Mouse (Mus musculus) intestine, postnatal 0 days (tissue): ENCODE data around the gene Wfs1. TPM values are rescaled to one million over a fixed set of nuclear protein-coding genes. Genes with fewer than 3 reads are reported as not detected.

ENCODE experiments used
- ATAC-seq: fragments of 200-750 bp; cut with Nextera tagmentation; 2 replicates; pipeline ENCODE4 v1.8.0; 2017; ENCODE audit warnings: mild to moderate bottlenecking, moderate TSS enrichment, moderate library complexity
- H3K27ac ChIP-seq: fragments of 300-500 bp; sonication (generic); 2 replicates; pipeline ENCODE4 v1.5.1; 2014; ENCODE audit warnings: mild to moderate bottlenecking, low read depth, low read length, moderate library complexity
- H3K27me3 ChIP-seq: fragments of 300-500 bp; sonication (generic); replicated peaks from 2 replicates; pipeline ENCODE4 v1.6.1; 2014; ENCODE audit warnings: low read length, mixed read lengths; ENCODE audit not compliant: control insufficient read depth, insufficient read depth
- H3K36me3 ChIP-seq: fragments of 300-500 bp; sonication (generic); 2 replicates; pipeline ENCODE4 v1.6.1; 2014; ENCODE audit warnings: mild to moderate bottlenecking, moderate library complexity; ENCODE audit not compliant: control insufficient read depth, insufficient read depth
- H3K4me1 ChIP-seq: fragments of 300-500 bp; sonication (generic); replicated peaks from 2 replicates; pipeline ENCODE4 v1.6.1; 2014; ENCODE audit warnings: antibody characterized with exemption, low read length, mixed read lengths; ENCODE audit not compliant: control insufficient read depth, insufficient read depth
- H3K4me2 ChIP-seq: fragments of 300-500 bp; sonication (generic); replicated peaks from 2 replicates; pipeline ENCODE4 v1.6.1; 2014; ENCODE audit warnings: low read depth, mild to moderate bottlenecking, moderate library complexity
- H3K4me3 ChIP-seq: fragments of 300-500 bp; sonication (generic); 2 replicates; pipeline ENCODE4 v1.5.1; 2014; ENCODE audit warnings: low read depth, low read length
- H3K9ac ChIP-seq: fragments of 300-500 bp; sonication (generic); 2 replicates; pipeline ENCODE4 v1.6.1; 2014; ENCODE audit warnings: mild to moderate bottlenecking, low read depth, low read length
- H3K9me3 ChIP-seq: fragments of 300-500 bp; sonication (generic); 2 replicates; pipeline ENCODE4 v1.6.1; 2016; ENCODE audit warnings: mixed run types; ENCODE audit not compliant: control insufficient read depth
- CTCF ChIP-seq: sonication (generic); IDR thresholded peaks from 2 replicates; pipeline ENCODE4 v1.5.1; 2016; ENCODE audit warnings: low read depth, mild to moderate bottlenecking, control low read depth, antibody characterized with exemption, moderate library complexity
- WGBS: fragments of 180-500 bp; shearing (Covaris S2); extraction: QIAGEN DNeasy Blood & Tissue Kit; methylation state at CpG from one replicate; pipeline ENCODE4 v1.1.7; 2014; 5-methylcytosine and 5-hydroxymethylcytosine counted together
- polyA plus RNA-seq: library from polyadenylated mRNA; unstranded; fragments of >200 nt; fragmentation: Nextera tagmentation; extraction: Ambion mirVana; gene quantifications from 2 replicates; pipeline ENCODE4 v1.2.1, GENCODE M21; 2015

The Wfs1 gene
- polyA plus RNA-seq, 1 experiment from 2014 or later = 12.8 TPM

DNA sequence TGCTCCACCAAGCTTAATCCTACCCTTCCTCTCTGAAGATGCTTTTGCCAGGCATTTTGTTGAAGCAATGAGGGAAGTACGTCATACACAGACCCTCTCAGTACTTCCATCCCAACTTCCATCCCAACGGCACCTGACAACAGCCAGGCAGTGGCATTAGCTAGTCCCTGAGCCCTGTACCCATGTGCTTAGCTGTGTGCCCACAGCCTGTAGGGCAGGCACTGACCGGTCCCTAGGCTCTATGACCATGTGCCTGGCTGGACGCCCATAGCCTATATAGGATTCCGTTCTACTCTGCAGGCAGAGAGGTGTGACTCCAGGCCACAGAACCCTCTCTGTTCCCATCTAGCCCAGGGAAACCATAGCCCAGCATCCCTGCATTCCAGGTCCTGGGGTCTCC lies 51.0 kb downstream of the Wfs1 start:
- no peaks in the 10 kb centered on the region for H3K4me1 ChIP-seq
- WGBS = 94% methylated on average over 5 of the region's 5 CpGs
- no peak overlapping the region for H3K4me2 ChIP-seq
- ATAC-seq = no peak
- H3K4me3 ChIP-seq = no peak overlapping the region
- TF ChIP-seq CTCF = no peak
- H3K27ac ChIP-seq = no peak overlapping the region
- no peaks in the 10 kb centered on the region for H3K27me3 ChIP-seq
- H3K36me3 ChIP-seq = no peaks in the 10 kb centered on the region
- H3K9ac ChIP-seq = no peak overlapping the region
- no peaks in the 10 kb centered on the region for H3K9me3 ChIP-seq

DNA sequence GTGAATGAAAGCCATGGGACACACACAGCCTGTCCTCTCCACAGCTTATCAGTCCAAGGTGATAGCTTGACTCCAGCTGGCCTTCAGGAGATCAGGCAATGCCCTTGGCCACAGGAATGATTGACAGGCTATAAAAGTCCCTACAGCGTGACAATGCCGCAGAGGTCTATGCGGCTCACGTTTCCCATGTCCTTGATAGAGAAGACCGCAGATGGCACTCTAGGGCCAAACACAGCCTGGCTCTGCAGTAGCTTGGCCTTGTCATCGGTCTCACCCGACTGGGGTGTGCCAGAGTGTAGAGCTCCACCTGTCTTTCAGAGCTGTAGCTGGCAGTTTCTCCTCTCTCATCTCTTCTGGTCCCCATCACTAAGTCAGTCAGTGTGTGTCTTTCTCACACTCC lies 52.5 kb downstream of the Wfs1 start:
- H3K9me3 ChIP-seq = no peaks in the 10 kb centered on the region
- H3K27ac ChIP-seq = no peak overlapping the region
- WGBS = 46% methylated on average over 7 of the region's 7 CpGs
- no peaks in the 10 kb centered on the region for H3K36me3 ChIP-seq
- peak; percentile 36; the same call in 1 of the 2 replicates for TF ChIP-seq CTCF
- H3K9ac ChIP-seq = no peak overlapping the region
- H3K4me2 ChIP-seq = no peak overlapping the region
- no peaks in the 10 kb centered on the region for H3K27me3 ChIP-seq
- H3K4me3 ChIP-seq = no peak overlapping the region
- no peak for ATAC-seq
- H3K4me1 ChIP-seq = no peaks in the 10 kb centered on the region

DNA sequence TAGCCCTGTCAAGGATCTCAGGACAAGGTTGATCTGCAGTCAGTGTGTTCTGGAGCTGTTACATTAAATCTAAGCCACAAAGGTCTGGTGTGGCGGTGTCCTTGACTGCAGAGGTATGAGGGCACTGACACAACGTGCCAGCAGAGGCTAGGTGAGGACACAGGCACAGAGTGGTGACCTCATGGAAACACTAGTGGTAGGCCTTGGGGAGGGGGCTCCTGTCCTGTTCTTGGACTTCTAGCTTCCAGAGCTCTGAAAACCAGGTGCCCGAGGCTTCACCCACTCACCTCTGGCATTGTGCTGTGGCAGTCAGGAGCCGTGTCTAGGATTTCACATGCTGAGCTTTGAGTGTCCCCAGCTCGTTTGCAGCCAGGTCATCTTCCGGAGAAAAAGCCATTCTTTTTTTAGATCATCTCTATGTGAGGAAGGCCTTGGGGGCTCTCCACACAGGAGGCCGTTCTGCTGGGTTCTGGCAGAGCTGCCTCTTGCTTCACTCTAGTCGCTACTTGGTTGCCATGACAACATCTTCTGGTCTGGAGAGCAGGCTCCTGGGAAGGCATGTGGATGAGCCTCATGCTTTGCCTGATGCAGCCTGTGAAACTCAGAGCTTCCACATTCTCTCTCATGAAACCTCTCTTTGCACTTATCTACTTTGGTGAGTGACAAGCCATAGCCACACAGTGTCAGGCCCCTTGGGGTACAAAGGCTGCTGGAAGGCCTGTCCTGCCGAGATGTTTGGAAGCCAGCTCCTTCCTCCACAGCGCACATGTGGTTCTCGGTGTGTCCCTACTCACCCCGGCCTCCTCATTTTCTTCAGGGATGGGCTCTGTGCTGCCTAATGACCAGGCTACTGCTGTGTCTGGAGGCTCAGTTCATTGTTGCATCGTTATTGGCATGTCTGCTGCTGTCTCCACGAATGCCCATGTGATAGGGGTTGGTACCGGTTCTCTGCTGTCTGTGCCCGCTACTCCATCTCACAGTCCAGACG lies 53.2 kb downstream of the Wfs1 start:
- no peaks in the 10 kb centered on the region for H3K27me3 ChIP-seq
- no peak overlapping the region for H3K27ac ChIP-seq
- H3K36me3 ChIP-seq = no peaks in the 10 kb centered on the region
- H3K4me1 ChIP-seq = no peaks in the 10 kb centered on the region
- no peak for TF ChIP-seq CTCF
- no peak overlapping the region for H3K4me2 ChIP-seq
- H3K9ac ChIP-seq = no peak overlapping the region
- 63% methylated on average over 17 of the region's 17 CpGs for WGBS
- H3K4me3 ChIP-seq = no peak overlapping the region
- H3K9me3 ChIP-seq = no peaks in the 10 kb centered on the region
- ATAC-seq = no peak

DNA sequence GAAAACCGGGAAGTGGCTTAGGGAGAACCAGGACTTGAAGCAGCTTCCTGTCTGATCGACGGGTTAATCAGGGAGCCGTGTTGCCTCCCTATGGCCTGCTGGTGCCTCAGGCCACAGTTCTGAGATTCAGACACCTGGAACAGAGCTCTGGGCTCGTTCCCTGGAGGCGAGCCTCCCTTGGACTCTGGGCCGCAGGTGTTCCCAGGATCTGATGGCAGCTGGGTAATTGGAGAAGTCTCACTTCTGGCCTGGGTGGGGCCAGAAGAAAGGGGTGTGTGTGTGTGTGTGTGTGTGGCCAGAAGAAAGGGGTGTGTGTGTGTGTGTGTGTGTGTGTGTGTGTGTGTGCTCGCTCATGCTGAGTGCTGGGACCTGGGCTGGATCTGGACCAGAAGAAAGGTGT lies 55.6 kb downstream of the Wfs1 start:
- Histone ChIP-seq H3K4me1 (no peaks in the 10 kb centered on the region), H3K27ac (no peak overlapping the region), H3K4me3 (no peak overlapping the region), H3K4me2 (no peak overlapping the region), H3K9ac (no peak overlapping the region), H3K9me3 (no peaks in the 10 kb centered on the region), H3K36me3 (no peaks in the 10 kb centered on the region), H3K27me3 (no peaks in the 10 kb centered on the region)
- ATAC-seq = peak; percentile 84
- 37% methylated on average over 7 of the region's 8 CpGs for WGBS
- no peak for TF ChIP-seq CTCF

DNA sequence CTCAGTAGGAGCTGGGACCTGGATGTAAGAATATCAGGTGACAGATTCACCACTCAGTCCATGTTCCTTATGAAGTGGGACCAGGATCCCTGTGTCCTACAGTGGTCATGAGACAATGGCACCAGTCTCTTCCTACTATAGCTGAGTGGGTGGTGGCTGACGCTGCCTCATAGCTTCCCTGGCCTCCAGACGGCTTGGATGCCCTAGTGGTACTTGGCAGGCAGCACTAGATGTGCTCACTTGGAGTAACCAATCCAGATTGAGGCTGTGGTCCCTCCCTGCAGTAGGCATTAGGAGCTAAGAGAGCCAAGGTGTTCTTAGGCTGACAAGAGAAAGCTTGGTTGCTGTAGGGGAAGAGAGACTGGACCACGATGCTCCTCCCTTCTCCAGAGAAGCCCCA lies 59.6 kb downstream of the Wfs1 start:
- no peak for TF ChIP-seq CTCF
- Histone ChIP-seq H3K36me3 (no peaks in the 10 kb centered on the region), H3K27me3 (no peaks in the 10 kb centered on the region), H3K4me2 (no peak overlapping the region), H3K27ac (no peak overlapping the region), H3K4me3 (no peak overlapping the region), H3K9ac (no peak overlapping the region), H3K4me1 (no peaks in the 10 kb centered on the region), H3K9me3 (no peaks in the 10 kb centered on the region)
- 61% methylated on average over 3 of the region's 3 CpGs for WGBS
- no peak for ATAC-seq

DNA sequence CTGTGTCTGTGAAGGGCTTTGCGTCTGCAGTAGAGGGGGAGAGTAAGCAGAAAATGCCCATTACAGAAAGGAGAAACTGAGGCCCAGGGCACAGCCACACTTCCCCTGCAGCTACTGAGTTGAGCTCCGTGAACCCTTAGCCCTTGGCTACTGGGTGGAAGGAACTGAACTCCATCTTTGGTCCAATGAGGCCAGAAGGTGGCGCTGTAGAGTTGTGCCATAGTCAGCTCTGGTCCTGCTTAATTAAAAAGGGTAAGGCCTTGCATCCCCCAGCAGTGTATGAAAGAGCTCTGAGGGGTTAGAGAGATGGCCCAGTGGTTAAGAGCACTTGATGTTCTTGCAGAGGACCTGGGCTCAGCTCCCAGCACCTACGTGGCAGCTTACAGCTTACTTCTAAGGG lies 60.3 kb downstream of the Wfs1 start:
- peak; percentile 52 for TF ChIP-seq CTCF
- 51% methylated on average over 4 of the region's 4 CpGs for WGBS
- ATAC-seq = no peak
- no peak overlapping the region for H3K9ac ChIP-seq
- no peak overlapping the region for H3K4me3 ChIP-seq
- H3K36me3 ChIP-seq = no peaks in the 10 kb centered on the region
- no peak overlapping the region for H3K4me2 ChIP-seq
- no peaks in the 10 kb centered on the region for H3K27me3 ChIP-seq
- no peaks in the 10 kb centered on the region for H3K9me3 ChIP-seq
- H3K4me1 ChIP-seq = no peaks in the 10 kb centered on the region
- no peak overlapping the region for H3K27ac ChIP-seq
